Mouse (Mus musculus): ENCODE measurements around the gene Rfx2. TPM values are rescaled to one million over a fixed set of nuclear protein-coding genes. Genes with fewer than 3 reads are reported as not detected.

Rfx2 gene
- total and polyA plus RNA-seq, 2 experiments from 2014 or later: 4.4 to 9.8 TPM

DNA sequence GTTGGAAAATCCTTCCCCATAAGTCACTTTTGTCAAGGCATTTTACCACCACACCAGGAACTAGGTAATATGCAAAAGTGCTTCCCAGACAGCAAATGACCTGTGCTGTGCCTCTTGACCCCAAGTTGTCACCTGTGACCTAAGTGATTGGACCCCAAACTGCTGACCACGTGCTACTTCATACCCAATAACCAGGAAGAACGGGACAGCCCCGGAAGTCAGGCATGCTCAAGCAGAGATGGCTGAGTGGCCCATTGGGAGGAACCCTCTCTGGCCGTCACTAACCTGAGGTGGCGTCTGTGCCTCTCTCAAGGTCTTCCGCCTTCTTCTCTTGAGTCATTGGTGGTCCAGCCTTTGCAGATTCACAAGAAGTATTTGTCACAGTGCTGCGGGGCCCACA, 41.7 kb upstream of the Rfx2 start:
- 80% methylated on average over 7 of the region's 7 CpGs for WGBS
- DNase-seq (ENCODE audit: low spot score): no peak
- Histone ChIP-seq H3K27me3 (ENCODE audit: insufficient read depth, low read length) (no peaks in the 10 kb centered on the region), H3K9ac (replicated peaks; ENCODE audit: low read length) (no peak overlapping the region), H3K4me2 (ENCODE audit: low read depth, low read length) (no peak overlapping the region), H3K9me3 (ENCODE audit: low read length) (no peaks in the 10 kb centered on the region), H3K36me3 (ENCODE audit: insufficient read depth, low read length) (no peaks in the 10 kb centered on the region), H3K4me1 (ENCODE audit: insufficient read depth, low read length) (no peaks in the 10 kb centered on the region), H3K27ac (no peak overlapping the region), H3K4me3 (ENCODE audit: low read length) (no peak overlapping the region)
- no peak for TF ChIP-seq CTCF (IDR thresholded peaks at IDR 0.05; ENCODE audit: low read depth)
- ATAC-seq: no peak

DNA sequence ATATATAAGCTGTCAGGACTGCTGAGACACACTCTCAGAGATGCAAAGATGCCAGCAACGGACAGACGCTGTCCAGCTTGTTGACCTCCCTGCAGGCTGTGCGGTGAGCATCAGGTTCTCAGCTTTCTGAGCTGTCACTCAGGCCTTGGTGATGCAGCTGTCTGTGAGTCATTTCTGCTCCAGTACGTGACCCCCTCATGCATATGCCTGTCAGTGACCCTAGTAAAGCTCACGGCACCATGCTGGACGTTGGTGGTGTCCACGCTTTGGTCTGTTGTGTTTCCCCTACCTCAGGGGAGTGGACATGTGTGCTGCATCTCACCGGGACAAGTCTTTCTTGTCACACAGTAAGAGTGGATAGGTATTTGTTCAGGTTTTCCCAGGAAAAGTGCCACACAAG, 41.0 kb upstream of the Rfx2 start:
- Histone ChIP-seq H3K9me3 (ENCODE audit: low read length) (no peaks in the 10 kb centered on the region), H3K4me1 (ENCODE audit: insufficient read depth, low read length) (no peaks in the 10 kb centered on the region), H3K36me3 (ENCODE audit: insufficient read depth, low read length) (no peaks in the 10 kb centered on the region), H3K4me2 (ENCODE audit: low read depth, low read length) (no peak overlapping the region), H3K27ac (no peak overlapping the region), H3K9ac (replicated peaks; ENCODE audit: low read length) (no peak overlapping the region), H3K27me3 (ENCODE audit: insufficient read depth, low read length) (no peaks in the 10 kb centered on the region), H3K4me3 (ENCODE audit: low read length) (no peak overlapping the region)
- 68% methylated on average over 8 of the region's 8 CpGs for WGBS
- TF ChIP-seq CTCF (IDR thresholded peaks at IDR 0.05; ENCODE audit: low read depth): no peak
- ATAC-seq (no peak), DNase-seq (ENCODE audit: low spot score) (no peak)

DNA sequence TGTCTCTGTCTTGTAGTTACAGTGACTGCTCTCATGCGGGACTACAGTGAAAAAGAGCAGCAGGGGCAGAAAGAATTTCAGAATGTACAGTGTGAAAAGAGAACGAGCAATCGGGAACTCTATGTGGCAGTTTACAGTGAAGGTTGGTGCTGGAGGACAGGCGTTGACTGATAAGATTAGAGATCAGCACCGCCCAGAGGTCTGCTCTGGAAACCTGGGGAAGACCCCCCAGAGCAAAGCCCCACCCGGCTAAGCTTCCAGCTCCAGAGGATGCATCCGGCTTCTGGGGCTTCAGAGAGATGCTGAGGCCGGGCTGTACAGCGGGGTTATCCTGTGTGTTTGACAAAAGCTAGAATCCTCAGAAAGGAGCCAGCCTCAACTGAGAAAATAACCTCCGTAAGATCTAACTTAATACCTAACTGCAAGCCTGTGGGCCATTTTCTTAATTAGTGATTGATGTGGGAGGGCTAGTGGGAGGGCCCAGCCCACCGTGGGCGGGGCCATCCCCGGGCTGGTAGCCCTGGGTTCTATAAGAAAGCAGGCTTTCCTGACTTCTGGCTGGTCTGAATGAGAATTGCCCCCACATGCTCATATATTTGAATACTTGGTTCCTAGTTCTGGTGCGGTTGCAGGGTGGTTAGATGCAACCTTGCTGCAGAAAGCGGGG, 39.6 kb upstream of the Rfx2 start:
- H3K4me1 ChIP-seq (ENCODE audit: insufficient read depth, low read length): no peaks in the 10 kb centered on the region
- H3K9ac ChIP-seq (replicated peaks; ENCODE audit: low read length): no peak overlapping the region
- H3K27ac ChIP-seq: no peak overlapping the region
- H3K4me2 ChIP-seq (ENCODE audit: low read depth, low read length): no peak overlapping the region
- H3K9me3 ChIP-seq (ENCODE audit: low read length): no peaks in the 10 kb centered on the region
- no peak for TF ChIP-seq CTCF (IDR thresholded peaks at IDR 0.05; ENCODE audit: low read depth)
- no peak for DNase-seq (ENCODE audit: low spot score)
- ATAC-seq: no peak
- H3K4me3 ChIP-seq (ENCODE audit: low read length): no peak overlapping the region
- H3K36me3 ChIP-seq (ENCODE audit: insufficient read depth, low read length): no peaks in the 10 kb centered on the region
- no peaks in the 10 kb centered on the region for H3K27me3 ChIP-seq (ENCODE audit: insufficient read depth, low read length)
- WGBS: 74% methylated on average over 15 of the region's 15 CpGs

DNA sequence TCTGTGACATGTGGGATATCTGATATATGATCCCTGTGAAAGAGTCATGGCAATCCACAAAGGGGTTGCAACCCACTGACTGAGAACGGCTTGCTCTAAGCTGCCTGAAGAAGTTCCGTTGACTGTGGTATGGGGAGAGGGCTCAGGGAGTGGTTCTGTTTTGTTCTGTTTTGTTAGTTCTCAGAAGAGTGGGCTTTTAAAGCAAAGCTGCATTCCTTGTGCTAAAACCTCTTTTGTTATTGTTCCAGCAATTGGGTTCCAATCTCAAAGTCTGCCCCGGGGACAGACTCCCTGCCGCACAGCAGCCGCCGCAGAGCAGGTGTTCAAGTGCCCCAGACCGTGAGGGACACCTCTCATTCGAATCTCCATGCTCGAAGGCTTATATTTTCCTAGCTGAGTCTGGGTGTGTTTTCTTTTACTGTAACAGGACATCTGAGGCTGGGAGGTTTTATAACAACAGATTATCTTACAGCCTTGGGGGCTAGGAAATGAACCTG, 38.7 kb upstream of the Rfx2 start:
- TF ChIP-seq CTCF (IDR thresholded peaks at IDR 0.05; ENCODE audit: low read depth): no peak
- H3K4me3 ChIP-seq (ENCODE audit: low read length): no peak overlapping the region
- no peak overlapping the region for H3K4me2 ChIP-seq (ENCODE audit: low read depth, low read length)
- H3K4me1 ChIP-seq (ENCODE audit: insufficient read depth, low read length): no peaks in the 10 kb centered on the region
- H3K36me3 ChIP-seq (ENCODE audit: insufficient read depth, low read length): no peaks in the 10 kb centered on the region
- H3K9me3 ChIP-seq (ENCODE audit: low read length): no peaks in the 10 kb centered on the region
- 59% methylated on average over 9 of the region's 9 CpGs for WGBS
- ATAC-seq: no peak
- H3K27ac ChIP-seq: no peak overlapping the region
- H3K27me3 ChIP-seq (ENCODE audit: insufficient read depth, low read length): no peaks in the 10 kb centered on the region
- no peak for DNase-seq (ENCODE audit: low spot score)
- no peak overlapping the region for H3K9ac ChIP-seq (replicated peaks; ENCODE audit: low read length)

DNA sequence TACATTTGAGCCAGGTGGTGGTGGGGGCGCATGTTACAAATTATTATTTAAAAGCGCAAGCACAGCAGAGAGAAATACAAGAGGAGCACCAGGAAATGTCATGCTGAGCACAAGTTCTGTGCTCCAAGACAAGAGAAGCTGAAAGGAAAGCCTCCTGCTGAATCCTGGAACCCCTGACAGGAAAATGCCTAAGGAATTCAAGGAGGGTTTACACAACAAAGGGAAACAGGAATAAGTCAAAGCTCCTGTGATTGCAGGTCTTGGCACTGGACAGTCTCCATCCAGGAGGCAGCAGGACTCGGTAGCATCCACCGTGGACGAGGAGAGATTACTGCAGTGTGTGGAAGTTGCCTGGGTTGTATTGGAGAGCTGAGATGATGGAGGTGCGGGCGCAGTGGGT, 35.3 kb upstream of the Rfx2 start:
- Histone ChIP-seq H3K4me3 (ENCODE audit: low read length) (no peak overlapping the region), H3K9ac (replicated peaks; ENCODE audit: low read length) (no peak overlapping the region), H3K4me2 (ENCODE audit: low read depth, low read length) (no peak overlapping the region), H3K9me3 (ENCODE audit: low read length) (no peaks in the 10 kb centered on the region), H3K27ac (no peak overlapping the region), H3K36me3 (ENCODE audit: insufficient read depth, low read length) (no peaks in the 10 kb centered on the region), H3K4me1 (ENCODE audit: insufficient read depth, low read length) (no peaks in the 10 kb centered on the region), H3K27me3 (ENCODE audit: insufficient read depth, low read length) (no peaks in the 10 kb centered on the region)
- DNase-seq (ENCODE audit: low spot score): no peak
- 74% methylated on average over 7 of the region's 7 CpGs for WGBS
- no peak for TF ChIP-seq CTCF (IDR thresholded peaks at IDR 0.05; ENCODE audit: low read depth)
- ATAC-seq: no peak

DNA sequence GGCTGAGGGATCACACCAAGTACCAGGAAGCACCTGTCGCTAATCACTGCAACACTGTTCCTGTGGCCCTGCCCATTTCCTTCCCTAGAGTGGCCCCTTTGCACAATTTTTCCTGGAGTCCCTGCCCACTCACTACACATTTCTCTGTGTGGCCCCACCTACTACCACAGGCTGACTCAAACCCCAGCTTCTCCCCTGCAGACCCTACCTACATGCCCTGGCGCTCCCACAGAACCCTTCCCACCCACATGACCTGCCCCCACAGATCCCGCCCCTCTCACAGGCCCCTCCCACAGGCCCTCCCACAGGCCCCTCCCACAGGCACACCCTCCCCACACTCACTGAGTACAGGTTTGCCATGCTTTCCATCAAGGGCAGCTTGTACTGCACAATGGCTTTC, 30.4 kb upstream of the Rfx2 start:
- no peak overlapping the region for H3K27ac ChIP-seq
- no peaks in the 10 kb centered on the region for H3K36me3 ChIP-seq (ENCODE audit: insufficient read depth, low read length)
- H3K9me3 ChIP-seq (ENCODE audit: low read length): no peaks in the 10 kb centered on the region
- TF ChIP-seq CTCF (IDR thresholded peaks at IDR 0.05; ENCODE audit: low read depth): no peak
- no peak overlapping the region for H3K9ac ChIP-seq (replicated peaks; ENCODE audit: low read length)
- H3K4me1 ChIP-seq (ENCODE audit: insufficient read depth, low read length): no peaks in the 10 kb centered on the region
- H3K4me2 ChIP-seq (ENCODE audit: low read depth, low read length): no peak overlapping the region
- no peak overlapping the region for H3K4me3 ChIP-seq (ENCODE audit: low read length)
- 63% methylated on average over 3 of the region's 3 CpGs for WGBS
- no peak for ATAC-seq
- no peak for DNase-seq (ENCODE audit: low spot score)
- no peaks in the 10 kb centered on the region for H3K27me3 ChIP-seq (ENCODE audit: insufficient read depth, low read length)

DNA sequence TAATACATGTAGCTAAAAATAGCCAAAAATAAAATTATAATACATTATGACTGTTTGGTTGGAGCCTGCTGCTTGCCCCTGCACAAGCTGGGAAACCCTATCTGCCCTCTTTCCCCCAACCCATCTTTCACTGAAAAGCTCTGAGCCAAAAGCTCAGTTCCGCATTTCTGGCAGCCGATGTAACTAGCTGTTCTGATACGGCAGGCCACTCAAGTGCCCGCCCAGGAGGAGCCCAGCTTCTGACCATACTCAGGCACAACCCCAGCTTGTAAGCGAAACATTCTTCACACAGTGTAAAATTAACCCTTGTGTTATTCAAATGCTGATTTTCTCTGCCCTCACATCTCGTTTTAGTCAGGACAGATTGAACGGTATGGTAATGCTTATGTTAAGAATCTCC, 28.1 kb upstream of the Rfx2 start:
- no peak overlapping the region for H3K4me2 ChIP-seq (ENCODE audit: low read depth, low read length)
- DNase-seq (ENCODE audit: low spot score) (no peak), ATAC-seq (no peak)
- TF ChIP-seq CTCF (IDR thresholded peaks at IDR 0.05; ENCODE audit: low read depth): no peak
- H3K4me3 ChIP-seq (ENCODE audit: low read length): no peak overlapping the region
- no peaks in the 10 kb centered on the region for H3K9me3 ChIP-seq (ENCODE audit: low read length)
- H3K27ac ChIP-seq: no peak overlapping the region
- no peaks in the 10 kb centered on the region for H3K4me1 ChIP-seq (ENCODE audit: insufficient read depth, low read length)
- H3K27me3 ChIP-seq (ENCODE audit: insufficient read depth, low read length): no peaks in the 10 kb centered on the region
- no peaks in the 10 kb centered on the region for H3K36me3 ChIP-seq (ENCODE audit: insufficient read depth, low read length)
- WGBS: 33% methylated on average over 7 of the region's 7 CpGs
- no peak overlapping the region for H3K9ac ChIP-seq (replicated peaks; ENCODE audit: low read length)

Data from hindbrain, postnatal 0 days (tissue).